Mouse (Mus musculus): ENCODE data around the gene Rhox3a2. TPM values are rescaled to one million over a fixed set of nuclear protein-coding genes. Genes with fewer than 3 reads are reported as not detected.
"Not testable (repeated sequence)": the region's sequence is repeated elsewhere in the genome, so short reads cannot be mapped to it uniquely, and the experiment has no call there.

Gene Rhox3a2
- polyA plus RNA-seq (2015; fragmentation: Nextera tagmentation; extraction: Ambion mirVana): not detected in 2 replicates

- no CpG with 5 or more reads among the region's 1 CpGs for WGBS
- not testable (repeated sequence) for ATAC-seq; H3K27me3 ChIP-seq (replicated peaks); H3K9ac ChIP-seq; H3K4me1 ChIP-seq (replicated peaks); H3K4me2 ChIP-seq (replicated peaks); H3K36me3 ChIP-seq; H3K27ac ChIP-seq; H3K4me3 ChIP-seq (replicated peaks); H3K9me3 ChIP-seq
These were observed at the start of gene Rhox3a2 for GRCm38 (mm10) chrX:37379728-37380127. TSS of gene Rhox3a2 (plus strand) at chrX:37380028.

- H3K4me1 ChIP-seq (replicated peaks); H3K27ac ChIP-seq; H3K4me3 ChIP-seq (replicated peaks); H3K9ac ChIP-seq; H3K9me3 ChIP-seq; H3K36me3 ChIP-seq; ATAC-seq; H3K4me2 ChIP-seq (replicated peaks); H3K27me3 ChIP-seq (replicated peaks): not testable (repeated sequence)
- 96% methylated on average over 8 of the region's 16 CpGs for WGBS
These were observed 10.7 kb downstream of the Rhox3a2 start, which contains the start of gene Rhox4a2 for GRCm38 (mm10) chrX:37390548-37390947. TSS of gene Rhox4a2 (plus strand) at chrX:37390848.

- not testable (repeated sequence) for H3K27me3 ChIP-seq (replicated peaks); H3K36me3 ChIP-seq; H3K4me2 ChIP-seq (replicated peaks); H3K27ac ChIP-seq; ATAC-seq; H3K4me3 ChIP-seq (replicated peaks); H3K9me3 ChIP-seq; H3K4me1 ChIP-seq (replicated peaks); H3K9ac ChIP-seq
- WGBS: no CpG with 5 or more reads among the region's 9 CpGs
These were observed 31.9 kb downstream of the Rhox3a2 start, which contains the start of gene Rhox2b for GRCm38 (mm10) chrX:37411767-37412166. TSS of gene Rhox2b (plus strand) at chrX:37412067.

GRCm38 (mm10) chrX:37432194-37432593 is 52.4 kb downstream of the Rhox3a2 start, which contains the start of gene Rhox4b:
TSS of gene Rhox4b (plus strand) at chrX:37432494.
- not testable (repeated sequence) for H3K4me2 ChIP-seq (replicated peaks); H3K36me3 ChIP-seq; H3K4me1 ChIP-seq (replicated peaks); ATAC-seq; H3K27me3 ChIP-seq (replicated peaks); H3K4me3 ChIP-seq (replicated peaks); H3K9me3 ChIP-seq; H3K9ac ChIP-seq; H3K27ac ChIP-seq
- WGBS: 87% methylated on average over 15 of the region's 15 CpGs

Other genes starting within 250 kb of the Rhox3a2 start
- gene Akap14, start 211.2 kb upstream of the Rhox3a2 start, polyA plus RNA-seq (2015; fragmentation: Nextera tagmentation; extraction: Ambion mirVana): 0.11 TPM in 1 of 2 replicates, not detected in the other
- 385 and 424 TPM in 2 replicates for gene Ndufa1, start 188.9 kb upstream of the Rhox3a2 start, polyA plus RNA-seq (2015; fragmentation: Nextera tagmentation; extraction: Ambion mirVana)
- 8.3 and 9.3 TPM in 2 replicates for gene Rnf113a1, start 188.8 kb upstream of the Rhox3a2 start, polyA plus RNA-seq (2015; fragmentation: Nextera tagmentation; extraction: Ambion mirVana)
- not detected in 2 replicates for gene Gm9, start 169.0 kb upstream of the Rhox3a2 start, polyA plus RNA-seq (2015; fragmentation: Nextera tagmentation; extraction: Ambion mirVana)
- not detected in 2 replicates for gene Rhox1, start 157.8 kb upstream of the Rhox3a2 start, polyA plus RNA-seq (2015; fragmentation: Nextera tagmentation; extraction: Ambion mirVana)
- not detected in 2 replicates for gene Rhox2a, start 135.1 kb upstream of the Rhox3a2 start, polyA plus RNA-seq (2015; fragmentation: Nextera tagmentation; extraction: Ambion mirVana)
- gene Rhox3a, start 130.1 kb upstream of the Rhox3a2 start, polyA plus RNA-seq (2015; fragmentation: Nextera tagmentation; extraction: Ambion mirVana): not detected in 2 replicates
- gene Rhox4a, start 114.7 kb upstream of the Rhox3a2 start, polyA plus RNA-seq (2015; fragmentation: Nextera tagmentation; extraction: Ambion mirVana): not detected in 2 replicates
- not detected in 2 replicates for gene Rhox4a2, start 10.8 kb downstream of the Rhox3a2 start, polyA plus RNA-seq (2015; fragmentation: Nextera tagmentation; extraction: Ambion mirVana)
- gene Rhox2b, start 32.0 kb downstream of the Rhox3a2 start, polyA plus RNA-seq (2015; fragmentation: Nextera tagmentation; extraction: Ambion mirVana): not detected in 2 replicates
- not detected in 2 replicates for gene Rhox4b, start 52.5 kb downstream of the Rhox3a2 start, polyA plus RNA-seq (2015; fragmentation: Nextera tagmentation; extraction: Ambion mirVana)
- not detected in 2 replicates for gene Rhox2c, start 73.7 kb downstream of the Rhox3a2 start, polyA plus RNA-seq (2015; fragmentation: Nextera tagmentation; extraction: Ambion mirVana)
- gene Rhox3c, start 78.6 kb downstream of the Rhox3a2 start, polyA plus RNA-seq (2015; fragmentation: Nextera tagmentation; extraction: Ambion mirVana): not detected in 2 replicates
- not detected in 2 replicates for gene Rhox4c, start 100.3 kb downstream of the Rhox3a2 start, polyA plus RNA-seq (2015; fragmentation: Nextera tagmentation; extraction: Ambion mirVana)
- gene Rhox2d, start 113.4 kb downstream of the Rhox3a2 start, polyA plus RNA-seq (2015; fragmentation: Nextera tagmentation; extraction: Ambion mirVana): not detected in 2 replicates
- not detected in 2 replicates for gene Rhox4d, start 134.3 kb downstream of the Rhox3a2 start, polyA plus RNA-seq (2015; fragmentation: Nextera tagmentation; extraction: Ambion mirVana)
- not detected in 2 replicates for gene Rhox2e, start 150.4 kb downstream of the Rhox3a2 start, polyA plus RNA-seq (2015; fragmentation: Nextera tagmentation; extraction: Ambion mirVana)
- gene Rhox3e, start 162.0 kb downstream of the Rhox3a2 start, polyA plus RNA-seq (2015; fragmentation: Nextera tagmentation; extraction: Ambion mirVana): not detected in 2 replicates
- not detected in 2 replicates for gene Rhox4e, start 177.4 kb downstream of the Rhox3a2 start, polyA plus RNA-seq (2015; fragmentation: Nextera tagmentation; extraction: Ambion mirVana)
- gene Rhox2f, start 191.4 kb downstream of the Rhox3a2 start, polyA plus RNA-seq (2015; fragmentation: Nextera tagmentation; extraction: Ambion mirVana): not detected in 2 replicates
- gene Rhox3f, start 201.0 kb downstream of the Rhox3a2 start, polyA plus RNA-seq (2015; fragmentation: Nextera tagmentation; extraction: Ambion mirVana): not detected in 2 replicates
- not detected in 2 replicates for gene Rhox4f, start 227.7 kb downstream of the Rhox3a2 start, polyA plus RNA-seq (2015; fragmentation: Nextera tagmentation; extraction: Ambion mirVana)
- gene Rhox3g, start 248.6 kb downstream of the Rhox3a2 start, polyA plus RNA-seq (2015; fragmentation: Nextera tagmentation; extraction: Ambion mirVana): not detected in 2 replicates